Mouse (Mus musculus) urinary bladder, postnatal 25 days (tissue): ENCODE measurements at regions not wholly inside any gene's neighbourhood (a gene's known extent, or its start where the extent isn't known, plus 50 kb on each side); places are given as distances from the start of the nearest gene placed in this dataset.

Experiments
- DNase-seq: peaks from one replicate; pipeline ENCODE4 v3.0.0; 2022; ENCODE audit warnings: low spot score

DNA sequence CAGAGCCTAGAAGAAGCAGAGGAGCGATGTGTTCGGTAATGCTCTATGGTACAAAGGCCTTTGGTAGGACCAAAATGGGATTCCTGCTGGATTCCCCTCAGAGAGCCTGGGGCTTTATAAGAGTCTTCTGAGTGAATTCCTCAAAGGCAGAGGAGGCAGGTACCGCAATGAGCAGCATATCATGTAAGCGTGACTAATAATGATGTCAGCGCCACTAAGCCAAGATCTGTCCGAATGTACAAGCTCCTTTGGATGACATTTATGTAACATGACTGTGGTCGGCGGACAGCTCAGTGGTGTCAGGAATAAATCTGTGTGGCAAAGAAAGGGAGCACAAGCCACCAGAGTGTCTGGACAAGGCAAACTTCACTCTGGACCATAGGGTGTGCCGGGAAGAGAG is 61.5 kb upstream of the Fer start:
- DNase-seq, result no peak

DNA sequence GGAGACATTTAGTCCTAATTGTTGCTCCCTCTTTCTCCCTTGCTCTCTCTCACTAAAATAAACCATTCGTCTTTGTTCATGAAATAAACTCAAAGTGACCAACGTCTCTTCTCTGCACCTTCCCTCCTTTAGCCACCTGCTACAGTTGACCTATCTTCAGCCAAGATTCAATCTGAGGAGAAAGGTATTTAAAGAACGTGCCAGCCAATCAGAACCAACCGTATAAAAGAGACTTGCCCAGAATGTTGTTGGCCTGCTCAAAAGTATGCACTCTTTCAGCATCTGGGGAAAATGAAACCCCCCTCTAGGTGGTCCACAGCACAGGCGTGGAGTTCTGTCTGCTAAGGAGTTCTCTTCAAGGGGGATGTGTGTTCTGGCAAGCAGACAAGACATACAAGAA is 60.0 kb upstream of the Fer start:
- DNase-seq, result no peak

DNA sequence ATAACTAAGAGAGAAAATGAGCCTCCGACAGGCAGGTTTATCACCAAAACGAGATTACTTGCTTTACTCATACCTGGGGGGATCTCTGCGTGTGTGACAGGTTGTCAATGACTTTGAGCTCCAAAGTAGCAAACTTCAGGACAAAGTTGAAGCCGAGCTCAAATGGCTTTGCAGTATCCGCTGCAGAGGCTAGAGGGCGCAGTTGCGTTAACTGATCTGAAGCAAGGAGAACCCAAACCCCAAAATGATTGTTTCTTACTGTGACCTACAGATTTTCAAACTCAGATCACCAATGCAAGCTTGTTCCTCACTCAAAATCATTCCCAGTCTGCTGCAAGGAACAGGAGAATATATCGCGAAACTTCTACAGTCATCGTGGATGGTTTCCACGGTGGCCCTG is 59.3 kb upstream of the Fer start:
- DNase-seq, result peak; percentile 71

DNA sequence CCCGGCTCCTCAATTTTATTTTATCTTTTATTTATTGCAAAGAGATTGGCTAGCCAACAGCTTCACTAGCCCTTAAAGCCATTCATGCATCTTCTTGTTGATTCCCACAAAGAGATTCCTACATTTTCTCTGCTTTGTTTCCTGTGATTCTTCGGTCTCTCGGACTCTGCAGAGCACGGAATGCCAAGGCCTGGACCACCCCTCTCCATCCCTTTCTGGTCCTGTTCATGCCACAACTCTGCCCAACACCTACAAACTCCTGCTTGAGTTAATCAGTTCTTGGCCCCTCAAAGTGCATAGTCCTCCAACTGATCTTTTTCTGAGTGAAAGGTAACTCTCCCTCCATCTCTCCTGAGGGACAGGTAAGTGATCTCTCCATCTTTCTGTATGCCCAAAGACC is 58.4 kb upstream of the Fer start:
- no peak for DNase-seq

- no peak for DNase-seq
Observed at GRCm38 (mm10) chr17:63806360-63806759, 56.5 kb upstream of the Fer start.

DNA sequence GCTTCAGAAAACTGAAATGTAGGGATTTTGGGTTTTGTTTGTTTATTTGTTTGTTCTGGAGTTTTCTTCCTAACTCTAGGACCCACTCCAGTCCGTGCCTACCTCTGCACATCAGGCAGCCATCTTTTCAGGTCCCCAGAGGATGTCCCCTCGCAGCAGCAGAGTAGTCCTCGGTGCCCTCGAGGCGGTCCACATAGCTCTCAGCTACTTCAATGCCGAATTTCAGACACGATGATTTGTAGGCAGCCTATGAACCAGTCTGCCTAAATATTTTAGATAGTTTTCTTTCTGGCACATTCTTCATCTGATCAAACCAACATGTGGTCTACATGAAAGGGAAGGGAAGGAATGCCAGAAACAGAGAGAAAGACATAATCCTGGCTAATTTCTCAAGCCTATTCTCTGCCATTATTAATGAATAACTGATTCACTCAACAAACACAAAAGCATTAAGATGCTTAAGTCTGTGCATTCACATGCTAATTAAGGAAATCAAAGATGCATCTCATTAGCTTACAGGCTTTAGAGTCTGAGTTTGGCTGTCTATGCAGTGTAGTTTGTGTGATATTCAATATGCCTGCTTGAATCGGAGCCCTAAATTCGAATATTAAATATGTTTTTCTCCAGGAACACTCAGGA is 55.2 kb upstream of the Fer start:
- DNase-seq, result no peak

DNA sequence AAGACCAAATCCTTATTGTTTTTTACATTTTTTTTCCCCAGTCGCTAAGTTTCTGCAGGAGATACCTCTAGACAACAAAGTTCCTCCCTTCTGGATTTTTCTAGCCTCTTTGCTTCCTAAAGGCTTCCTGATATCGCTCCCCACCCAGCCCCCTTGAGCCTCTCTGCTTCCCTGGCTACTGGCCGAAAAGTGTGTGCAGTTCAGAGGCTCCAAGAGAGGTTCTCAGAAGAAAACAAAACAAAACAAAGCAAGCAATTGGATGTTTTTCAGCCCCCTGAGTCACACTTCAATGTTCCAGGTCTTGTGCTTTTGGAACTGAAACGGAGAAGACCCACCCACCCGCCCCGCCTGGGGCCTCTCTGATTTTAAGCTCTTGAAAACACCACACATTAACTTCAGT is 54.1 kb upstream of the Fer start:
- DNase-seq, result no peak

DNA sequence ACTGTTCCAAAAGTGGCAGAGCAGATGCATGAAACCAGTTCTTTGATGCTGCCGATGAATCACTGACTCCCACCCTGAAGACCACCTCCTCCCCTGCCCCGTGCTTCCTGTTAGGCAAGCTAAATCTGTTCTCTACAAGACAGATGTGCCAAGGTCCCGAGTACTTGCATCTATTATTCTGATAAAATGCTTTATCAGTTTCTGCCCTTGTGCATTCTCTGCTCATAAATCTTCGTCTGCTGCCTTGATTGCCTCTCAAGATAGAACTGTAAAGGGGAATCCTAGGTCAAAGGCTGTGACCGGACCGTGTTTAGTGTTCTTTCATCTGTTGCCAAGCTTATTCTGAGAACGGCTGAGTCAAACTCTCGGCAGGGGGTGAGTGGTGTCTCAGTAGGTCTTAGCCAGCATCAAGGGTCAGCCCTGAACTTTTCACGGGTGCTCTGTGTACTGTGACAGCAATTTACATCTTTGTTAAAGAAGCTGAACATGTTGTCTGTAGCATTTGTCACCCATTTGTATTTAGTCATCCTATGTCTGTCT is 51.5 kb upstream of the Fer start:
- DNase-seq, result no peak

DNA sequence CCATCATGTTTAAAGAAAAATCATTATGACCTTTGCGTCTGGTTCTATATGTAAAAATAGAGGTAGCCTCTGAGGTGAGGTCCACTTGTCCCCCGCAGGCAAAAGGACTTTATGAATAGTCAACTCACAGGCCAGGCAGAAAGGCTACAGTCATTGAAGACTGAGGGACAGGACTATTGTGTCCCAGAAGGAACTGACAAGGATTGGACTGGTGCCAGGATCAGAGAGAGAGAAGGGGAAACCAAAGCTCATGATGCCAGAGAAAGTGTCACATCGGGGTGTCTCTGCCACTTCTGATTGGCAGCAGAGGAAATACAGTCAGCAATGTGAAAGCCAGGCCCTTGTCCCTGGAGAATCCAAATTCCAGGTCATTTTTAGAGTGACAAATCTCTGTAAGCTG is 50.3 kb upstream of the Fer start:
- no peak for DNase-seq
